Mouse (Mus musculus): Measurements from ENCODE around the gene Hdgfl1. TPM values are rescaled to one million over a fixed set of nuclear protein-coding genes. Genes with fewer than 3 reads are reported as not detected.

Hdgfl1 gene
- polyA plus RNA-seq, 1 experiment: not detected

- no peaks in the 10 kb centered on the region for H3K4me1 ChIP-seq (ENCODE audit: control insufficient read depth, insufficient read depth, low read length)
- H3K4me3 ChIP-seq (ENCODE audit: insufficient read depth, low read length): no peak overlapping the region
- H3K27ac ChIP-seq (ENCODE audit: insufficient read depth, low read depth, low read length): no peak overlapping the region
- TF ChIP-seq CTCF (IDR thresholded peaks at IDR 0.05; ENCODE audit: low read depth, low read length) (no peak), POLR2A (IDR thresholded peaks at IDR 0.05; ENCODE audit: borderline replicate concordance, low read depth, low read length) (no peak)
Measured at GRCm38 (mm10) chr13:26734981-26735380, 35.0 kb downstream of the Hdgfl1 start.

- Histone ChIP-seq H3K27ac (ENCODE audit: insufficient read depth, low read depth, low read length) (no peak overlapping the region), H3K4me3 (ENCODE audit: insufficient read depth, low read length) (no peak overlapping the region), H3K4me1 (ENCODE audit: control insufficient read depth, insufficient read depth, low read length) (no peaks in the 10 kb centered on the region)
- TF ChIP-seq POLR2A (IDR thresholded peaks at IDR 0.05; ENCODE audit: borderline replicate concordance, low read depth, low read length): no peak
- no peak for TF ChIP-seq CTCF (IDR thresholded peaks at IDR 0.05; ENCODE audit: low read depth, low read length)
Measured at GRCm38 (mm10) chr13:26724250-26724649, 45.7 kb downstream of the Hdgfl1 start.

GRCm38 (mm10) chr13:26721333-26721732 lies 48.6 kb downstream of the Hdgfl1 start:
- no peak overlapping the region for H3K27ac ChIP-seq (ENCODE audit: insufficient read depth, low read depth, low read length)
- H3K4me1 ChIP-seq (ENCODE audit: control insufficient read depth, insufficient read depth, low read length): no peaks in the 10 kb centered on the region
- no peak overlapping the region for H3K4me3 ChIP-seq (ENCODE audit: insufficient read depth, low read length)
- TF ChIP-seq CTCF (IDR thresholded peaks at IDR 0.05; ENCODE audit: low read depth, low read length) (no peak), POLR2A (IDR thresholded peaks at IDR 0.05; ENCODE audit: borderline replicate concordance, low read depth, low read length) (no peak)

DNA sequence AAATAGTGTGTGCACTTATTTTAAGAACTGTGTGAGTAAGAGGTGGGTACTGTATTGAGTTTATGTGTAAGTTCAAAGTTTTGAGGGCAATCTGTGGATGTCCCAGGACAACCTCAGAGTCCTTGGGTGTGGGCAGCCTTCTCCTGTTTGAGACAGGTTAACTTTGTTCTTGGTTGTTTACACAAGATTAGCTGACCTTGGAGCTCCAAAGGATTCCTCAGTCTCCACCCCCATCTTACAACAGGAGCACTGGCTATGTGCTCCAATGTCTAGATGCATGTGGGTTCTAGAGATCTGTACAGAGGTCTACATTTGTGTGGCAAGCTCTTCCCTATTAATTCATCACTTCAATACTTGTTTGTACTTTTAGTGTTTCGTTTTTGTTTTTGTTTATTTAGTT lies 49.0 kb downstream of the Hdgfl1 start:
- TF ChIP-seq POLR2A (IDR thresholded peaks at IDR 0.05; ENCODE audit: borderline replicate concordance, low read depth, low read length): no peak
- TF ChIP-seq CTCF (IDR thresholded peaks at IDR 0.05; ENCODE audit: low read depth, low read length): no peak
- no peak overlapping the region for H3K4me3 ChIP-seq (ENCODE audit: insufficient read depth, low read length)

GRCm38 (mm10) chr13:26719146-26719715 lies 50.7 kb downstream of the Hdgfl1 start:
- Histone ChIP-seq H3K27ac (ENCODE audit: insufficient read depth, low read depth, low read length) (no peak overlapping the region), H3K4me3 (ENCODE audit: insufficient read depth, low read length) (no peak overlapping the region)
- TF ChIP-seq CTCF (IDR thresholded peaks at IDR 0.05; ENCODE audit: low read depth, low read length) (no peak), POLR2A (IDR thresholded peaks at IDR 0.05; ENCODE audit: borderline replicate concordance, low read depth, low read length) (no peak)

More for the DNA sequence above, 49.0 kb downstream of the Hdgfl1 start:
- Histone ChIP-seq H3K4me1 (ENCODE audit: control insufficient read depth, insufficient read depth, low read length) (no peaks in the 10 kb centered on the region), H3K27ac (ENCODE audit: insufficient read depth, low read depth, low read length) (no peak overlapping the region)

More at GRCm38 (mm10) chr13:26719146-26719715, 50.7 kb downstream of the Hdgfl1 start:
- H3K4me1 ChIP-seq (ENCODE audit: control insufficient read depth, insufficient read depth, low read length): no peaks in the 10 kb centered on the region

Data from bone marrow macrophage, adult 2 months (primary cell).